Mouse (Mus musculus) limb, embryonic 15.5 days (tissue): Measurements from ENCODE around the gene Cep112. TPM values are rescaled to one million over a fixed set of nuclear protein-coding genes. Genes with fewer than 3 reads are reported as not detected.

Experiments used
- ATAC-seq: fragments of 200-750 bp; cut with Nextera tagmentation; 2 replicates; pipeline ENCODE4 v1.8.0; 2017; ENCODE audit warnings: low read depth, moderate TSS enrichment; ENCODE audit not compliant: insufficient number of reproducible peaks, low FRiP score, low TSS enrichment
- H3K27ac ChIP-seq: fragments of 300-500 bp; sonication (generic); 2 replicates; pipeline ENCODE4 v1.5.1; 2015; ENCODE audit warnings: moderate library complexity, mild to moderate bottlenecking, inconsistent platforms
- H3K27me3 ChIP-seq: fragments of 300-500 bp; sonication (generic); 2 replicates; pipeline ENCODE4 v1.6.1; 2015; ENCODE audit warnings: inconsistent platforms
- H3K36me3 ChIP-seq: fragments of 300-500 bp; sonication (generic); 2 replicates; pipeline ENCODE4 v1.6.1; 2015; ENCODE audit warnings: inconsistent platforms
- H3K4me1 ChIP-seq: fragments of 300-500 bp; sonication (generic); 2 replicates; pipeline ENCODE4 v1.6.1; 2015; ENCODE audit warnings: inconsistent platforms
- H3K4me2 ChIP-seq: fragments of 300-500 bp; sonication (generic); 2 replicates; pipeline ENCODE4 v1.6.1; 2015; ENCODE audit warnings: mild to moderate bottlenecking, inconsistent platforms
- H3K4me3 ChIP-seq: fragments of 300-500 bp; sonication (generic); 2 replicates; pipeline ENCODE4 v1.5.1; 2015; ENCODE audit warnings: mild to moderate bottlenecking, inconsistent platforms
- H3K9ac ChIP-seq: fragments of 300-500 bp; sonication (generic); 2 replicates; pipeline ENCODE4 v1.6.1; 2015; ENCODE audit warnings: inconsistent platforms
- H3K9me3 ChIP-seq: fragments of 300-500 bp; sonication (generic); 2 replicates; pipeline ENCODE4 v1.6.1; 2016; ENCODE audit warnings: inconsistent platforms
- WGBS: fragments of 180-500 bp; shearing (Covaris S2); methylation state at CpG from one replicate; pipeline ENCODE4 v1.1.7; 2015; 5-methylcytosine and 5-hydroxymethylcytosine counted together
- polyA plus RNA-seq: library from polyadenylated mRNA; unstranded; fragments of >200 nt; fragmentation: Nextera tagmentation; extraction: Ambion mirVana; gene quantifications from 2 replicates; pipeline ENCODE4 v1.2.1, GENCODE M21; 2015

The Cep112 gene
- polyA plus RNA-seq, 1 experiment from 2014 or later, result 15.0 TPM

GRCm38 (mm10) chr11:108889121-108889520, 464.1 kb downstream of the Cep112 start:
- WGBS, result 47% methylated on average over 11 of the region's 11 CpGs
- H3K9me3 ChIP-seq, result no peaks in the 10 kb centered on the region
- H3K27me3 ChIP-seq, result no peaks in the 10 kb centered on the region
- H3K4me1 ChIP-seq, result peaks cover 56% of the 10 kb centered on the region
- no peaks in the 10 kb centered on the region for H3K36me3 ChIP-seq
- H3K4me3 ChIP-seq, result no peak overlapping the region
- no peak overlapping the region for H3K9ac ChIP-seq
- no peak overlapping the region for H3K4me2 ChIP-seq
- ATAC-seq, result no peak
- H3K27ac ChIP-seq, result peak overlapping the region; percentile 94

DNA sequence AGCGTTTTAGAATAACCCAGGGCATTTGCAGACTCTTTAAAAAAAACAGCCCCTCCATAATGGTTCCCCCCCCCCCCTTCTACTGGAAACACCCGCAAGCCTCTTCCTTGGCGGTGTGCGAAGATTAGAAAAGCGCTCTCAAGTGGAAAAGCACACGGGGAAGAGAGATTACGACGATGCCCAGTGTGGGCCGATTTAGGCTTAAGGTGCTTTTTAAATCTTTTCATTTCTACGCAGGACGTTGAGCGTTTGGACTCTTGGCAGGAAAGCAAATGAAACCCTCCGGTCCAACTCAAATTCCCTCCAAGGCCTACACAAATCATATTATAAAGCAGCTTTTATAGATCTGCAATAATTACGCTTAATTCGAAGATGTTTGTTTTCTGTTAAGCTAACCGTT, 465.6 kb downstream of the Cep112 start:
- ATAC-seq, result no peak
- Histone ChIP-seq H3K27me3 (no peaks in the 10 kb centered on the region), H3K4me3 (peak overlapping the region; percentile 34), H3K4me2 (peak overlapping the region; percentile 60), H3K9me3 (no peaks in the 10 kb centered on the region), H3K4me1 (peaks cover 61% of the 10 kb centered on the region), H3K9ac (no peak overlapping the region), H3K27ac (peak overlapping the region; percentile 94), H3K36me3 (no peaks in the 10 kb centered on the region)
- 10% methylated on average over 15 of the region's 16 CpGs for WGBS

DNA sequence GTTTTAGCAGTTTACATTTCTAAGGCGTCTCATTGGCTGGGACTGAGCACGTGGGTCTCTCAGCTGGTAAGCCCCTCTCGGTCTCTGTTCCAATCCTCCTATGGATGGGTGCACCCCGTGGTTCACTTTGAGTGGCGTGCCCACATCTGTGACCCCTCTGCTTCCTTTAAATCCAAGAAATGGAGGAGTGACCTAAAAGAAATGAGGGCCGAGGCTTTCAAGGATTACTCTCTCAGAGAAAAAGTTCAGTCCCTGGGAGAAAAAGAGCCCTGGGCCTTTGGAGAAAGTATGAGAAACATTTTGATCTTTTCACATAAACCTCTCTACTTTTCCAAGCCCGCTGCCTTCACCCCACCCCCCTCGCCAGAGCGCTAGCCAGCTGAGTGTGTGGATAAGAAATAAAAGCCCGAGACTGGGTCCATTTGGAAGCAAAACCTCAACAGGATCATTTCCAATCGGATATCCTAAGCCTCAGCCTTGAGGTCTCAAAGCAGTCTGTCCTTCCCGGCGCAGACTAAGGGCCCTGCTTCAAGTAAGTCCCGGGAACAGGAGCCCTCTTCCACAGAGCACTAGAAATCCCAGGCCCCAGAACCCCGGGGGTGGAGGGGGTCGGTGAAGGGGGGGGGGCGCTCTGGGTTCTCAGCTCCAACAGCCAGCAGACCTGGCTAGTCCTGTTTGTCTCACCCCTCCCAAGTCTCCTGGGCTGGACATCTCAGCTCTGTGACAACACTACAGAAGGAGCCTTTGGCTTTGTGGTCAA, 466.3 kb downstream of the Cep112 start:
- no peaks in the 10 kb centered on the region for H3K9me3 ChIP-seq
- H3K27ac ChIP-seq, result peak overlapping the region; percentile 94
- H3K4me2 ChIP-seq, result peak overlapping the region; percentile 60
- peak; percentile 82 for ATAC-seq
- H3K27me3 ChIP-seq, result no peaks in the 10 kb centered on the region
- H3K9ac ChIP-seq, result 0 out of 2 replicates have a peak overlapping the region, but pooled peaks have one; percentile 20
- H3K4me3 ChIP-seq, result peak overlapping the region; percentile 34
- no peaks in the 10 kb centered on the region for H3K36me3 ChIP-seq
- 3% methylated on average over 17 of the region's 17 CpGs for WGBS
- H3K4me1 ChIP-seq, result peaks cover 60% of the 10 kb centered on the region

- no peaks in the 10 kb centered on the region for H3K36me3 ChIP-seq
- peaks cover 59% of the 10 kb centered on the region for H3K4me1 ChIP-seq
- H3K27me3 ChIP-seq, result no peaks in the 10 kb centered on the region
- 0 out of 2 replicates have a peak overlapping the region, but pooled peaks have one; percentile 20 for H3K9ac ChIP-seq
- no peaks in the 10 kb centered on the region for H3K9me3 ChIP-seq
- WGBS, result 5% methylated on average over 21 of the region's 21 CpGs
- no peak for ATAC-seq
- H3K4me3 ChIP-seq, result peak overlapping the region; percentile 34
- peak overlapping the region; percentile 60 for H3K4me2 ChIP-seq
- H3K27ac ChIP-seq, result peak overlapping the region; percentile 94
These were observed 466.9 kb downstream of the Cep112 start for GRCm38 (mm10) chr11:108891871-108892380.

DNA sequence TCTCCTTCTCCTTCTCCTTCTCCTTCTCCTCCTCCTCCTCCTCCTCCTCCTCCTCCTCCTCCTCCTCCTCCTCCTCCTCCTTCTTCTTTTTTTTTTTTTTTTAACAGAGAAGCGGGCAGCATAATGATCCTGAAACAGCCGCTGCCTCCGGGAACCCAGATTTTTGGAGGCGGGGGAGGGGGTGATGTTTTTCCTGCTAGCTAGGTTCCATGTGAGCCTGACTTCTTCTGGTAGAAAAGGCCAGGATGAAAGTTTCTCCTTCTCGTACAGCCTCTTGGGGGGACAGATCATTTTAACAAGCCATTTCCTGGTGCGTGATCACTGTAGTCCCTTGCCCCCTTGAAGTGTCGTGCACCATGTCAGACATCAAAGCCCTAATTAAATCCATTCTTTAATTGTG, 467.4 kb downstream of the Cep112 start:
- Histone ChIP-seq H3K27me3 (no peaks in the 10 kb centered on the region), H3K4me1 (peaks cover 56% of the 10 kb centered on the region), H3K36me3 (no peaks in the 10 kb centered on the region), H3K27ac (no peak overlapping the region), H3K4me3 (no peak overlapping the region), H3K9ac (no peak overlapping the region), H3K4me2 (0 out of 2 replicates have a peak overlapping the region, but pooled peaks have one; percentile 8), H3K9me3 (no peaks in the 10 kb centered on the region)
- ATAC-seq, result no peak
- 7% methylated on average over 5 of the region's 7 CpGs for WGBS

GRCm38 (mm10) chr11:108893232-108893790, 468.3 kb downstream of the Cep112 start:
- H3K9ac ChIP-seq, result no peak overlapping the region
- peaks cover 56% of the 10 kb centered on the region for H3K4me1 ChIP-seq
- ATAC-seq, result no peak
- H3K4me3 ChIP-seq, result no peak overlapping the region
- WGBS, result 48% methylated on average over 12 of the region's 12 CpGs
- H3K36me3 ChIP-seq, result no peaks in the 10 kb centered on the region
- H3K27ac ChIP-seq, result no peak overlapping the region
- no peaks in the 10 kb centered on the region for H3K9me3 ChIP-seq
- H3K27me3 ChIP-seq, result no peaks in the 10 kb centered on the region
- no peak overlapping the region for H3K4me2 ChIP-seq

- H3K36me3 ChIP-seq, result no peaks in the 10 kb centered on the region
- H3K9ac ChIP-seq, result no peak overlapping the region
- WGBS, result 52% methylated on average over 10 of the region's 10 CpGs
- no peak for ATAC-seq
- no peak overlapping the region for H3K4me2 ChIP-seq
- H3K9me3 ChIP-seq, result no peaks in the 10 kb centered on the region
- peaks cover 52% of the 10 kb centered on the region for H3K4me1 ChIP-seq
- H3K27me3 ChIP-seq, result no peaks in the 10 kb centered on the region
- H3K27ac ChIP-seq, result no peak overlapping the region
- no peak overlapping the region for H3K4me3 ChIP-seq
These were observed 469.0 kb downstream of the Cep112 start for GRCm38 (mm10) chr11:108893855-108894510.

DNA sequence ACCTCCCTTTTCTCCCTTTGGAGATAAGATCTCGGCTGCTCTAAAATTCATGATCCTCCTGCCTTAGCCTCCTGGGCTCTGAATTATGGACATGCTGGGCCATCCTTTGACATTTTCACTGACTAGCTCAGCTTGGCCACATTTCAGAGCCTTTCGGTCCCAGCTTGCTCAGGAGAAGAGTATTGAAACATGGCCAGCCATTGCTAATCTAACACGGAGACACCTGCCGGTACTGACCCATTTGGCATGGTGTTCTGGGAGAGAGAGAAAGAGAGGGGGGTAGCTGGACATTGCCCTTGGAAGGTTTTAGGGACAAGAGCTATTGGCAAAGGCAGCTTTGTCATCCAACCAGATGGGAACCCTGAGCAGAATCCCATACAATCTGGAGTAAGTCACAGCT, 472.0 kb downstream of the Cep112 start:
- Histone ChIP-seq H3K27me3 (no peaks in the 10 kb centered on the region), H3K9ac (no peak overlapping the region), H3K9me3 (no peaks in the 10 kb centered on the region), H3K4me3 (no peak overlapping the region), H3K4me2 (no peak overlapping the region), H3K4me1 (peaks cover 38% of the 10 kb centered on the region), H3K36me3 (no peaks in the 10 kb centered on the region), H3K27ac (no peak overlapping the region)
- ATAC-seq, result no peak
- WGBS, result 75% methylated on average over 4 of the region's 4 CpGs

DNA sequence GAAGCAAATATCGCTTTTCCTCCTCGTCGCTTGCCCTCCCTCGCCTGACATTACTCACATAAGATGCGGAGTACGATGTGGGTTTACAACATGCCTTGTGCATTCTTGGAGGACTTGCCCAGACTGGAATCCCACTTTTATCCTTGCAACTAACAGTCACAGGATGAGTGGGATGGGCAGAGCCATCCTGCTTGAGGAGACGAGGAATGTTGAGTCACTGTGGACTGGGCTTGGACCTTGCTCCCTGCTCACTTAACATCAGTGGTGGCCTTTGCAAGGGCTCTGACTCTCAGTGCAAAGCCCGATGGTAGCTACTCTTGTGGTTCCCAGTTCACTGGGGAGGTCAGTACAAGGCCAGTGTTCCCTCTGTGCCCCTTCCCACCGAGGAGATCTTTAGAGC, 473.1 kb downstream of the Cep112 start:
- no peak for ATAC-seq

DNA sequence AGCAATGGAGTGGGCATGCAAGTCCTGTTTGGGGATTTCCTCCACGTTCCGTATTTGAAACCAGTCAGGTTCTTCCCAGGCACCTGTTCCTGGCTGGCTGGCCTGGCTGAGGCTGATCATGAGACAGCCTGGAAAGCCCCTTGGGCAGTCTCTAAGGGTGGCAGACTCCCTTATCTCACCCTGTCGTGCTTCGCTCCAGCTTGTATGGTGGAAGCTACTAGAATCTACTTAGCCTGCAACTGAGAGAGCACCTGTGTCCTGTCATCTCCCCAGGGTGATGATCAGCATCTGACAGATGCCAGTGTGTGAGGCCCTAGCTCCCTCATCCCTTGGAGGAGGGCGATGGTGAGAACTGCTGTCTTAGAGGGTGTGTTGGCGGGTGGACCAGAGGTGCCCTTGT, 473.5 kb downstream of the Cep112 start:
- no peaks in the 10 kb centered on the region for H3K36me3 ChIP-seq
- no peak overlapping the region for H3K27ac ChIP-seq
- WGBS, result 68% methylated on average over 6 of the region's 6 CpGs
- H3K9me3 ChIP-seq, result no peaks in the 10 kb centered on the region
- no peak for ATAC-seq
- H3K4me2 ChIP-seq, result no peak overlapping the region
- no peaks in the 10 kb centered on the region for H3K27me3 ChIP-seq
- H3K4me3 ChIP-seq, result no peak overlapping the region
- H3K4me1 ChIP-seq, result peaks cover 30% of the 10 kb centered on the region
- H3K9ac ChIP-seq, result no peak overlapping the region

More for the DNA sequence above, 473.1 kb downstream of the Cep112 start:
- Histone ChIP-seq H3K4me2 (no peak overlapping the region), H3K9me3 (no peaks in the 10 kb centered on the region), H3K4me3 (no peak overlapping the region), H3K27me3 (no peaks in the 10 kb centered on the region), H3K4me1 (peaks cover 34% of the 10 kb centered on the region), H3K36me3 (no peaks in the 10 kb centered on the region), H3K9ac (no peak overlapping the region), H3K27ac (no peak overlapping the region)
- WGBS, result 60% methylated on average over 9 of the region's 9 CpGs

- Histone ChIP-seq H3K27me3 (no peaks in the 10 kb centered on the region), H3K36me3 (no peaks in the 10 kb centered on the region), H3K27ac (peak overlapping the region; percentile 72), H3K4me1 (peaks cover 26% of the 10 kb centered on the region), H3K9ac (no peak overlapping the region), H3K4me3 (no peak overlapping the region), H3K9me3 (no peaks in the 10 kb centered on the region), H3K4me2 (peak overlapping the region; percentile 8; the same call in 1 of the 2 replicates)
- WGBS, result 52% methylated on average over 9 of the region's 10 CpGs
- no peak for ATAC-seq
These were observed 475.9 kb downstream of the Cep112 start for GRCm38 (mm10) chr11:108900718-108901488.
